Mouse (Mus musculus): ENCODE results near the gene Rin3. TPM values are rescaled to one million over a fixed set of nuclear protein-coding genes. Genes with fewer than 3 reads are reported as not detected.

Rin3 gene
- polyA plus RNA-seq, 1 experiment from 2014 or later = 2.8 TPM

GRCm38 (mm10) chr12:102438983-102439631 is 156.3 kb downstream of the Rin3 start:
- WGBS = 3% methylated on average over 20 of the region's 20 CpGs
- Histone ChIP-seq H3K27ac (replicated peaks) (peak overlapping the region; percentile 83), H3K4me3 (peak overlapping the region; percentile 60), H3K9ac (peak overlapping the region; percentile 71), H3K4me1 (replicated peaks) (peaks cover 24% of the 10 kb centered on the region), H3K27me3 (no peaks in the 10 kb centered on the region), H3K36me3 (no peaks in the 10 kb centered on the region), H3K4me2 (peak overlapping the region; percentile 59), H3K9me3 (no peaks in the 10 kb centered on the region)
- peak; percentile 60 for ATAC-seq (ENCODE audit: low FRiP score, low read depth)

DNA sequence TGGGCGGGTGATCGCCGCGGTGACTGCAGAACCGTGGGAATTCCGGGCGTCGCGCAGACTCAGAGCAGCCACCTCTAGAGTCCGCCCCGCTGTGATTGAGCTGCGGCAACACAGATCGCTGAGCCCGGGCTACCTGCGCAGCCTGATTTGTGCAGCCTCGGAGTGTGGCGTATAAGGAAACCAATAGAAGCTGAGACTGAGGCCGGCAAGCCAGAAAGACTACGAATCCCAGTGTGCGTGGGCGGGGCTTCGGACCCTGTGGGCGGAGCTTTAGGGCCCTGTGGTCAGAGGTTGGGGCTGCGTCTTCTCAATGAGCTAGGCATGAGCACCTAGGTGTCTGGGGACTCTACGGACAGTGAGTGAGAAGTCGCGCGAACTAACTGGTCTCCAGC is 156.8 kb downstream of the Rin3 start, which contains the start of gene Lgmn:
Gene Lgmn, minus strand, starts transcription at position 182 of the 392 bp plus-strand sequence.
- H3K36me3 ChIP-seq = no peaks in the 10 kb centered on the region
- peak; percentile 100 for ATAC-seq (ENCODE audit: low FRiP score, low read depth)
- WGBS = under 1% methylated on average over 28 of the region's 28 CpGs
- H3K4me3 ChIP-seq = peak within 1 kb of the TSS; percentile 60
- H3K4me1 ChIP-seq (replicated peaks) = peaks cover 24% of the 10 kb centered on the region
- H3K27ac ChIP-seq (replicated peaks) = peak within 1 kb of the TSS; percentile 83
- H3K27me3 ChIP-seq = no peaks in the 10 kb centered on the region
- H3K9ac ChIP-seq = peak within 1 kb of the TSS; percentile 71
- H3K9me3 ChIP-seq = no peaks in the 10 kb centered on the region
- peak within 1 kb of the TSS; percentile 59 for H3K4me2 ChIP-seq

Other genes with a start within 250 kb of the Rin3 start
- 1.6 and 2.7 TPM in 2 replicates for gene Slc24a4, start 154.3 kb upstream of the Rin3 start, polyA plus RNA-seq (2015; fragmentation: Nextera tagmentation; extraction: Ambion mirVana)
- gene Lgmn, start 156.8 kb downstream of the Rin3 start, polyA plus RNA-seq (2015; fragmentation: Nextera tagmentation; extraction: Ambion mirVana) = 104 and 109 TPM in 2 replicates
- 25.7 and 26.0 TPM in 2 replicates for gene Golga5, start 186.1 kb downstream of the Rin3 start, polyA plus RNA-seq (2015; fragmentation: Nextera tagmentation; extraction: Ambion mirVana)

All from hindbrain, embryonic 15.5 days (tissue).